Mouse (Mus musculus) CH12.LX (cell line): Measurements from ENCODE around the gene Ctdspl. TPM values are rescaled to one million over a fixed set of nuclear protein-coding genes. Genes with fewer than 3 reads are reported as not detected.
A peak's percentile ranks its signal among the peaks of the same experiment; 100 is the strongest.

Experiments
- DNase-seq: peaks from one replicate; pipeline ENCODE4 v3.0.0-alpha.2; 2013; ENCODE audit errors: extremely low read depth
- H3K27ac ChIP-seq: 2 replicates; pipeline ENCODE4 v1.5.1; 2012; ENCODE audit warnings: low read depth, mild to moderate bottlenecking, control low read depth, moderate library complexity; ENCODE audit not compliant: insufficient read depth
- H3K27me3 ChIP-seq: replicated peaks from 2 replicates; pipeline ENCODE3; 2012; ENCODE audit warnings: inconsistent platforms
- H3K36me3 ChIP-seq, 2 experiments: replicated peaks in 1 of 2; 2 replicates each; pipeline versions ENCODE3 to v1.6.1; 2012; ENCODE audit warnings: inconsistent platforms in 1 of 2, low read length in 1 of 2, mild to moderate bottlenecking in 1 of 2, mixed read lengths in 1 of 2, moderate library complexity in 1 of 2; ENCODE audit not compliant: control insufficient read depth in 1 of 2, insufficient read depth in 1 of 2
- H3K4me1 ChIP-seq, 2 experiments: 2 replicates each; pipeline ENCODE4 v1.6.1; 2012; ENCODE audit warnings: inconsistent platforms in 1 of 2, moderate library complexity in 1 of 2; ENCODE audit not compliant: insufficient read depth in 2 of 2, control insufficient read depth in 1 of 2
- H3K4me2 ChIP-seq: 2 replicates; pipeline ENCODE4 v1.6.1; 2012; ENCODE audit warnings: low read depth, mild to moderate bottlenecking, control low read depth; ENCODE audit not compliant: poor library complexity, insufficient read depth, severe bottlenecking
- H3K4me3 ChIP-seq, 3 experiments: fragments of 150-350 bp in 1 of 3; sonication (generic) in 1 of 3; replicated peaks in 1 of 3; 2 replicates each; pipeline versions ENCODE3 to v1.5.1; 2011 to 2012; ENCODE audit warnings: low read depth in 2 of 3, low read length in 2 of 3, mild to moderate bottlenecking in 2 of 3, moderate library complexity in 2 of 3, control low read depth in 1 of 3, improper control_type of control experiment in 1 of 3, inconsistent platforms in 1 of 3, mixed read lengths in 1 of 3; ENCODE audit not compliant: poor library complexity in 1 of 3
- H3K79me2 ChIP-seq: replicated peaks from 2 replicates; pipeline ENCODE4 v1.6.1; 2012; ENCODE audit warnings: mild to moderate bottlenecking, moderate library complexity; ENCODE audit not compliant: control insufficient read depth, poor library complexity, insufficient read depth, severe bottlenecking; ENCODE audit errors: extremely low read depth
- H3K9ac ChIP-seq: 2 replicates; pipeline ENCODE4 v1.6.1; 2012; ENCODE audit warnings: low read depth, mild to moderate bottlenecking, control low read depth, moderate library complexity; ENCODE audit not compliant: insufficient read depth
- H3K9me3 ChIP-seq: replicated peaks from 2 replicates; pipeline ENCODE3; 2012; ENCODE audit warnings: low read length, inconsistent platforms, mixed read lengths
- CHD2 ChIP-seq: IDR thresholded peaks from 2 replicates; pipeline ENCODE4 v1.6.1; 2011; ENCODE audit warnings: low read length, improper control_type of control experiment
- E2F4 ChIP-seq: IDR thresholded peaks from 2 replicates; pipeline ENCODE4 v1.6.1; 2011; ENCODE audit warnings: low read depth, low read length, improper control_type of control experiment; ENCODE audit not compliant: insufficient replicate concordance
- ELF1 ChIP-seq: IDR thresholded peaks from 2 replicates; pipeline ENCODE4 v1.6.1; 2014; ENCODE audit warnings: low read depth, mild to moderate bottlenecking, inconsistent platforms, low read length, improper control_type of control experiment
- ETS1 ChIP-seq: conservative IDR thresholded peaks from 2 replicates; pipeline ENCODE4 v1.6.1; 2012; ENCODE audit warnings: low read depth, mild to moderate bottlenecking, inconsistent platforms, low read length, improper control_type of control experiment, moderate library complexity
- IRF4 ChIP-seq: IDR thresholded peaks from 2 replicates; pipeline ENCODE4 v1.6.1; 2014; ENCODE audit warnings: low read depth, mild to moderate bottlenecking, inconsistent platforms, low read length, improper control_type of control experiment
- MXI1 ChIP-seq: IDR thresholded peaks from 2 replicates; pipeline ENCODE4 v1.6.1; 2011; ENCODE audit warnings: mild to moderate bottlenecking, low read depth, low read length, improper control_type of control experiment
- MYC ChIP-seq: IDR thresholded peaks from 2 replicates; pipeline ENCODE4 v1.6.1; 2011; ENCODE audit warnings: low read depth, mild to moderate bottlenecking, improper control_type of control experiment, low read length
- NRF1 ChIP-seq: IDR thresholded peaks from 2 replicates; pipeline ENCODE4 v1.6.1; 2014; ENCODE audit warnings: low read depth, mild to moderate bottlenecking, inconsistent platforms, low read length, improper control_type of control experiment, moderate library complexity
- POLR2A ChIP-seq: IDR thresholded peaks from 2 replicates; pipeline ENCODE4 v1.6.1; 2011; ENCODE audit warnings: low read depth, mild to moderate bottlenecking, improper control_type of control experiment, low read length
- POLR2AphosphoS2 ChIP-seq: IDR thresholded peaks from 2 replicates; pipeline ENCODE4 v1.6.1; 2011; ENCODE audit warnings: low read depth, low read length, improper control_type of control experiment
- RCOR1 ChIP-seq: conservative IDR thresholded peaks from 2 replicates; pipeline ENCODE4 v1.6.1; 2012; ENCODE audit warnings: low read depth, mild to moderate bottlenecking, inconsistent platforms, low read length, improper control_type of control experiment
- SIN3A ChIP-seq: IDR thresholded peaks from 2 replicates; pipeline ENCODE4 v1.6.1; 2012; ENCODE audit warnings: low read length, improper control_type of control experiment, inconsistent platforms
- TBP ChIP-seq: conservative IDR thresholded peaks from 2 replicates; pipeline ENCODE4 v1.6.1; 2011; ENCODE audit warnings: low read depth, low read length, improper control_type of control experiment
- UBTF ChIP-seq: IDR thresholded peaks from 2 replicates; pipeline ENCODE4 v1.6.1; 2012; ENCODE audit warnings: low read depth, mild to moderate bottlenecking, inconsistent platforms, low read length, improper control_type of control experiment, moderate library complexity
- USF1 ChIP-seq: IDR thresholded peaks from 2 replicates; pipeline ENCODE4 v1.6.1; 2014; ENCODE audit warnings: low read depth, mild to moderate bottlenecking, inconsistent platforms, low read length, improper control_type of control experiment
- ZC3H11A ChIP-seq: IDR thresholded peaks from 2 replicates; pipeline ENCODE4 v1.6.1; 2012; ENCODE audit warnings: low read depth, mild to moderate bottlenecking, inconsistent platforms, low read length, improper control_type of control experiment
- ZMIZ1 ChIP-seq: IDR thresholded peaks from 2 replicates; pipeline ENCODE4 v1.6.1; 2012; ENCODE audit warnings: low read depth, mild to moderate bottlenecking, inconsistent platforms, low read length, improper control_type of control experiment
- ZNF384 ChIP-seq: IDR thresholded peaks from 2 replicates; pipeline ENCODE4 v1.6.1; 2012; ENCODE audit warnings: low read depth, low read length, improper control_type of control experiment, inconsistent platforms
- dilution Hi-C: fragments of 300-500 bp; cut with MboI; formaldehyde crosslinking; loops from 2 replicates; pipeline ENCODE4 v1.14.3; 2020; ENCODE audit warnings: low sequenced_read_pairs; ENCODE audit not compliant: extremely low pct_unique_long_range_greater_than_20kb, extremely low pct_ligation_motif_present
- in situ Hi-C: fragments of 300-500 bp; cut with MboI; formaldehyde crosslinking; loops from 3 replicates; pipeline ENCODE4 v1.14.3; 2019; ENCODE audit warnings: low sequenced_read_pairs, low pct_ligation_motif_present, low pct_unique_long_range_greater_than_20kb, mixed read lengths
- polyA plus RNA-seq: library from polyadenylated mRNA; unstranded; fragments of >175 nt; gene quantifications from 2 replicates; pipeline ENCODE4 v1.2.1, GENCODE M21; 2012; ENCODE audit warnings: low read depth; ENCODE audit not compliant: insufficient read length
- total RNA-seq, 2 experiments: library from RNA; depleted of rRNA; stranded (reverse); fragments of 300-350 nt in 1 of 2; fragments of >200 nt in 1 of 2; gene quantifications; 2 replicates each; pipeline ENCODE4 v1.2.3; 2012 to 2014

The Ctdspl gene
- total and polyA plus RNA-seq, 3 experiments: not detected

DNA sequence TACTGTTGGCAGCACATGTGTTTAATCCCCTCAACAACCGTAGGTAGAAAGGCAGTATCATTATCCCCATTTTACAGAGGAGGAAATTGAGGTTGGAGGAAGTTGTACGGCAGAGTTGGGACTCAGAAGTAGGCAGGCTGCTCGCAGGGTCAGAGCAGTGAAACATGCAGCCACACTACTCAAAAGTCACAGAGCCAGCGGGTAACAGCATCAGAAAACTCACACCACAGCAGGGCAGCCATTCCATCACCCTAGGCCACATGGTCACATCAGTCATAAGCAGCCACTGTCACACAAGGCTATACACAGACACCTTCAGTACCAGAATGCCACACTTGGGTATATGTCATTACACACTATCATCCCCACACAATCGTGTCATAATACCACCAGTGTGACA lies 161.1 kb downstream of the Ctdspl start:
- dilution Hi-C loops: no loop called here
- Histone ChIP-seq H3K27me3 (peaks cover 83% of the 10 kb centered on the region), H3K9ac (no peak overlapping the region), H3K27ac (no peak overlapping the region), H3K79me2 (no peaks in the 10 kb centered on the region), H3K9me3 (no peaks in the 10 kb centered on the region), H3K4me3 (no peak overlapping the region), H3K4me2 (no peak overlapping the region), H3K4me1 (peaks cover 3 to 13% of the 10 kb centered on the region in 2 experiments; a peak in 3 of 4 replicates), H3K36me3 (no peaks in the 10 kb centered on the region)
- TF ChIP-seq RCOR1 (no peak), NRF1 (no peak), CHD2 (no peak), POLR2A (no peak), E2F4 (no peak), UBTF (no peak), ZNF384 (no peak), ETS1 (no peak), ELF1 (no peak), POLR2AphosphoS2 (no peak), ZC3H11A (no peak), SIN3A (no peak), MXI1 (no peak), USF1 (no peak), MYC (no peak)
- DNase-seq: no peak
- in situ Hi-C loops: no loop called here

DNA sequence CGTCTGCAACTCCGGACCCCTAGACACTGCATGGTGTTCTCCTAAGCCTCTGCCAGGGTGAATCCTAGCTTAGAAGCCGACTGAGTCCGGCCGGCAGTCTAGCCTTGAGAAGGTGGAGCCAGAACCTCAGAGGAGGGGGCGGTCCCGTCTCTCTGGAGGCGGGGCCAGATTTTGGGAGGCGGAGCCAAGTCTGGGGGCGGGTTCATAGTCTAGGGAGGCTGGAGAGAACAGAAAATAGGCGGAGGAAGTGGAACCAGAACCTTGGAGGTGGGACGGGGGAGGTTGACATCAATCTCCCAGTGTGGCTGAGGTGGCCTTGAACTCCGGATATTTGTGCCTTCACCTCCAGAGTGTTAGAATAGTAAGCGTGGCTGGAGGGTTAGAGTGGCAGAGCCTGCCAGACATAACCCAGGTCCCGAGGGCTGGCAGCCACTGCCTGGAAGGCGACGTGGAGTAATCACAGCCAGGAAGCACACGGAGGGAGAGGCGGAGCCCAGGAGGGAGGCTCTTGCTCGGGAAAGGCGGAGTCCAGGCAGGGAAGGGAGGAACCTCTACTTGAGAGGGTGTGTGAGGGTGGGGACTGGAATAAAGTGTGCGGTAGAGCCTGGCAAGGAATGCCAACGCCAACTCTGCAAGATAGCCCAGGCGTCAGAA lies 162.0 kb downstream of the Ctdspl start:
- no peaks in the 10 kb centered on the region for H3K9me3 ChIP-seq
- peaks cover 86% of the 10 kb centered on the region for H3K27me3 ChIP-seq
- peaks cover 3 to 18% of the 10 kb centered on the region in 2 experiments; a peak in 3 of 4 replicates for H3K4me1 ChIP-seq
- in situ Hi-C loops (no loop called here), dilution Hi-C loops (no loop called here)
- peak overlapping the region; percentile 37 to 45 (median 44) for H3K4me3 ChIP-seq
- DNase-seq: peak; percentile 84
- no peaks in the 10 kb centered on the region for H3K79me2 ChIP-seq
- no peak overlapping the region for H3K9ac ChIP-seq
- H3K36me3 ChIP-seq: no peaks in the 10 kb centered on the region
- no peak overlapping the region for H3K27ac ChIP-seq
- H3K4me2 ChIP-seq: peak overlapping the region; percentile 47; the same call in 1 of the 2 replicates
- TF ChIP-seq ZMIZ1: 0 out of 2 replicates have a peak, but pooled peaks have one; percentile 54
- TF ChIP-seq POLR2AphosphoS2: no peak
- TF ChIP-seq SIN3A: peak; percentile 70; the same call in 1 of the 2 replicates
- TF ChIP-seq MXI1: peak; percentile 56; the same call in 1 of the 2 replicates
- peak; percentile 59 for TF ChIP-seq POLR2A
- TF ChIP-seq IRF4: peak; percentile 36; the same call in 1 of the 2 replicates
- no peak for TF ChIP-seq TBP
- peak; percentile 34; the same call in 1 of the 2 replicates for TF ChIP-seq ELF1
